Mouse (Mus musculus): ENCODE measurements around the gene Flii. TPM values are rescaled to one million over a fixed set of nuclear protein-coding genes. Genes with fewer than 3 reads are reported as not detected.

The Flii gene
- total RNA-seq, 2 experiments from 2014 or later, result 56.8 to 59.6 TPM

GRCm38 (mm10) chr11:60696165-60696564 is 30.9 kb downstream of the Flii start:
- DNase-seq (ENCODE audit: extremely low spot score in 1 of 2, low spot score in 1 of 2), result no peak

Small RNAs within 50 kb of the gene (microRNA-seq; reads per million reads assigned to microRNA genes)
- 1.5 to 3.6 reads per million in 2 experiments for gene Mir5100

Other genes with a start within 250 kb of the Flii start
- 10 to 100 TPM; 49.7 to 54.1 TPM for gene Alkbh5, start 190.9 kb downstream of the Flii start, total RNA-seq (2021)
- 10 to 100 TPM; 51.7 to 53.8 TPM for gene Llgl1, start 27.5 kb downstream of the Flii start, total RNA-seq (2021)
- 10 to 100 TPM; 22.8 to 26.1 TPM for gene Mief2, start 1.1 kb upstream of the Flii start, total RNA-seq (2021)
- gene Top3a, start 50.1 kb upstream of the Flii start, total RNA-seq (2021), result 1 to 10 TPM; 5.0 to 6.2 TPM
- gene Smcr8, start 50.3 kb upstream of the Flii start, total RNA-seq (2021), result 10 to 100 TPM; 29.1 to 30.6 TPM
- gene Shmt1, start 84.5 kb upstream of the Flii start, total RNA-seq (2021), result 1 to 10 TPM; 4.9 to 7.4 TPM
- 10 to 100 TPM; 27.6 to 31.5 TPM for gene Dhrs7b, start 103.4 kb upstream of the Flii start, total RNA-seq (2021)
- gene Tmem11, start 152.0 kb upstream of the Flii start, total RNA-seq (2021), result 10 to 100 TPM; 24.9 to 29.7 TPM
- gene Natd1, start 187.5 kb upstream of the Flii start, total RNA-seq (2021), result 10 to 100 TPM; 12.7 to 12.9 TPM
- gene Map2k3, start 204.8 kb upstream of the Flii start, total RNA-seq (2021), result 10 to 100 TPM; 12.4 to 13.4 TPM

All from layer of hippocampus, postnatal 25 days (tissue).